Mouse (Mus musculus) hindbrain, postnatal 0 days (tissue): ENCODE measurements around the gene Cgnl1. TPM values are rescaled to one million over a fixed set of nuclear protein-coding genes. Genes with fewer than 3 reads are reported as not detected.

ENCODE experiments used
- ATAC-seq: fragments of 200-750 bp; cut with Nextera tagmentation; 2 replicates; pipeline ENCODE4 v1.8.0; 2017; ENCODE audit warnings: mild to moderate bottlenecking, moderate TSS enrichment, moderate library complexity
- DNase-seq: peaks from one replicate; pipeline ENCODE4 v3.0.0-alpha.2; 2015; ENCODE audit warnings: low spot score
- H3K27ac ChIP-seq: fragments of 300-500 bp; sonication (generic); 2 replicates; pipeline ENCODE4 v1.5.1; 2014; ENCODE audit warnings: mild to moderate bottlenecking
- H3K27me3 ChIP-seq: fragments of 300-500 bp; sonication (generic); 2 replicates; pipeline ENCODE4 v1.6.1; 2014; ENCODE audit warnings: low read length, mixed read lengths; ENCODE audit not compliant: insufficient read depth
- H3K36me3 ChIP-seq: fragments of 300-500 bp; sonication (generic); 2 replicates; pipeline ENCODE4 v1.6.1; 2014; ENCODE audit warnings: low read length, mixed read lengths; ENCODE audit not compliant: insufficient read depth
- H3K4me1 ChIP-seq: fragments of 300-500 bp; sonication (generic); 2 replicates; pipeline ENCODE4 v1.6.1; 2014; ENCODE audit warnings: antibody characterized with exemption, low read length, mixed read lengths; ENCODE audit not compliant: insufficient read depth
- H3K4me2 ChIP-seq: fragments of 300-500 bp; sonication (generic); 2 replicates; pipeline ENCODE4 v1.6.1; 2014; ENCODE audit warnings: low read depth, mild to moderate bottlenecking, low read length, moderate library complexity, mixed read lengths
- H3K4me3 ChIP-seq: fragments of 300-500 bp; sonication (generic); 2 replicates; pipeline ENCODE4 v1.5.1; 2014; ENCODE audit warnings: low read length
- H3K9ac ChIP-seq: fragments of 300-500 bp; sonication (generic); replicated peaks from 2 replicates; pipeline ENCODE4 v1.6.1; 2014; ENCODE audit warnings: mild to moderate bottlenecking, low read length, moderate library complexity, mixed read lengths
- H3K9me3 ChIP-seq: fragments of 300-500 bp; sonication (generic); 2 replicates; pipeline ENCODE4 v1.6.1; 2016; ENCODE audit warnings: low read length, mixed read lengths
- CTCF ChIP-seq: IDR thresholded peaks from 2 replicates; pipeline ENCODE4 v1.5.1; 2016; ENCODE audit warnings: antibody characterized with exemption, control low read depth, low read depth
- WGBS: fragments of 180-500 bp; shearing (Covaris S2); extraction: QIAGEN DNeasy Blood & Tissue Kit; methylation state at CpG from one replicate; pipeline ENCODE4 v1.1.7; 2014; 5-methylcytosine and 5-hydroxymethylcytosine counted together
- polyA plus RNA-seq: library from polyadenylated mRNA; unstranded; fragments of >200 nt; fragmentation: Nextera tagmentation; extraction: Ambion mirVana; gene quantifications from 2 replicates; pipeline ENCODE4 v1.2.1, GENCODE M21; 2015
- total RNA-seq: library from RNA; depleted of rRNA; stranded (reverse); fragments of >200 nt; gene quantifications from 2 replicates; pipeline ENCODE4 v1.2.3, GENCODE M21; 2014

Gene Cgnl1
- total and polyA plus RNA-seq, 2 experiments from 2014 or later: 7.2 to 7.6 TPM

DNA sequence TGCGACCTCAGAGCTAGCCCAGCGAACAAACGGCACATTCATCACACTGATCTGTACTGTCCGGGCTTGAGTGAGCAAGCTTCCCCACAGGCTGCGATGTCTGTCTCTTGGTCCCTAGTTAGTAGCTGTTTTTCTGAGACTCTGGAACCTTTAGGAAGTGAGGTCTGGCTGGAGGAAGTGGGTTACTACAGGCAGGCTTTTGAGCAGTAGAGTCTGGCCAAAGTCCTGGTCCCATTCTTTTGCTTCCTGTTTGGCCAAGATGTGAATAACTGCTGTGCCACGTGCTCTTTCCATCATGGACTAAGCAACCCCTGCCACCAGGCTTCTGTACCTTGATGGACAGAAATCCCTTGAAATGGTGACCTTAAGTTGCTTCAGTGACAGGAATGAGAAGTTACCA lies 174.5 kb downstream of the Cgnl1 start:
- DNase-seq (no peak), ATAC-seq (no peak)
- Histone ChIP-seq H3K36me3 (no peaks in the 10 kb centered on the region), H3K4me2 (no peak overlapping the region), H3K4me3 (no peak overlapping the region), H3K27ac (no peak overlapping the region), H3K9me3 (no peaks in the 10 kb centered on the region), H3K4me1 (no peaks in the 10 kb centered on the region; the same call in 1 of the 2 replicates), H3K27me3 (no peaks in the 10 kb centered on the region), H3K9ac (no peak overlapping the region)
- 77% methylated on average over 6 of the region's 6 CpGs for WGBS
- TF ChIP-seq CTCF: no peak

DNA sequence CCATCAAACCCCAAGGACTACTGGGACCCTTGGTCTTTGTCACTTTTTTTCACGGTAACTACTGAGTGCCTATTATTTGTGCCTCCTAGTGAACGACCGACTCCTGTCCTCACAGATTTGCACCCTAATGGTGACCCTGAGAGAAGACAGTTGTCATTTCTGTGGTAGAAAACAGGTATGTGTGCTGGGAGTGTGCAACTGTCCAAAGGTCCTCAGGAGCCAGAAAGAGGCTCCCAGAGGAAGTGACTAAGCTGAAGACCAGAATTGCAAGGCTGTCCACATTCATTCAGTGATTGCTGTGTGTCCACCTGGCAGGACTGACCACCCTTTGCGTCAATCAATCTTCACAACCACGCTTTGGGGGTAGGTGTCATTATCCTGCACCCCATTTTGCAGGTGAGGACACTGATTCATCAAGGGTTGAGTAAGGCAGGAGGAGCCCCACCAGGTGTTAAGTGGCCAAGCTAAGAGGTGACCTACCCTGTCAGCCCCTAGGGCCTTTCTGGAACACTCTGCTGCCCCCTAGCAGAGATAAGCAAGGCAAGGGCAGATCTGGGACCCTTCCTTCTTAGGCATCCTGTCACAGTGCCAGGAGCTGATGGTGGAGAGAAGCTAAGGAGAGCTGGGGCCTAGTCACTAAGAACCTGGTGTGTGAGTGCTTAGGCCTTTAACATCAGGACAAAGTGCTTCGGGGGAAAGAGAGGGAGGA lies 178.7 kb downstream of the Cgnl1 start:
- H3K4me1 ChIP-seq: no peaks in the 10 kb centered on the region; the same call in 1 of the 2 replicates
- peak overlapping the region; percentile 85 for H3K4me2 ChIP-seq
- H3K9ac ChIP-seq: peak overlapping the region; percentile 56; the same call in 1 of the 2 replicates
- no peaks in the 10 kb centered on the region for H3K27me3 ChIP-seq
- DNase-seq (no peak), ATAC-seq (no peak)
- 33% methylated on average over 6 of the region's 6 CpGs for WGBS
- no peaks in the 10 kb centered on the region for H3K36me3 ChIP-seq
- no peak overlapping the region for H3K27ac ChIP-seq
- peak overlapping the region; percentile 55 for H3K4me3 ChIP-seq
- peak; percentile 20; the same call in 1 of the 2 replicates for TF ChIP-seq CTCF
- H3K9me3 ChIP-seq: no peaks in the 10 kb centered on the region

GRCm38 (mm10) chr9:71591938-71592548 lies 179.4 kb downstream of the Cgnl1 start, which contains the start of gene Myzap:
Gene Myzap, minus strand, starts transcription at chr9:71592360.
- no peaks in the 10 kb centered on the region for H3K36me3 ChIP-seq
- peak; percentile 81 for ATAC-seq
- H3K4me2 ChIP-seq: peak within 1 kb of the TSS; percentile 85
- no peaks in the 10 kb centered on the region for H3K9me3 ChIP-seq
- peak within 1 kb of the TSS; percentile 55 for H3K4me3 ChIP-seq
- H3K4me1 ChIP-seq: no peaks in the 10 kb centered on the region; the same call in 1 of the 2 replicates
- peak; percentile 66 for DNase-seq
- TF ChIP-seq CTCF: no peak
- WGBS: 1% methylated on average over 29 of the region's 29 CpGs
- H3K27ac ChIP-seq: no peak within 1 kb of the TSS
- H3K27me3 ChIP-seq: no peaks in the 10 kb centered on the region
- H3K9ac ChIP-seq: peak within 1 kb of the TSS; percentile 56

DNA sequence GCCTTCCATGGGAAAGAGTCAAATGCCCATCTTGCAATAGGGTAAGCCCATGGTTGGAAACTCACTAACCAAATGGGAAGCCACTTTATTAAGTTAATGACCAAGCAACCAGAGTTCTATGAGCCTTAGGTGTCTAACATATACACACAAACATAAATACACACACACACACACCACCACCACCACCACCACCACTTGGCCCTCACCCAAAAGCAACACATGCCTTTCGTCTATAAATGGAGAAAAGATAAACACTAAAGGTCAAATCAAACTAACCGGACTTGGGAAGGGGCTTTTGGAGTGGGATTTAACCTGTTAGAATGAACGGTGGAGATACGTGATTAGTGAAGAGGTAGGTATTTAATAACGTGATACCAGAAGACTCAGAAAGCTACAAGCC lies 180.3 kb downstream of the Cgnl1 start:
- WGBS: 78% methylated on average over 5 of the region's 5 CpGs
- Histone ChIP-seq H3K4me1 (no peaks in the 10 kb centered on the region; the same call in 1 of the 2 replicates), H3K27ac (no peak overlapping the region), H3K9me3 (no peaks in the 10 kb centered on the region), H3K4me2 (no peak overlapping the region), H3K27me3 (no peaks in the 10 kb centered on the region), H3K36me3 (no peaks in the 10 kb centered on the region), H3K4me3 (no peak overlapping the region), H3K9ac (no peak overlapping the region)
- no peak for ATAC-seq
- TF ChIP-seq CTCF: no peak
- no peak for DNase-seq

- ATAC-seq: no peak
- no peak for DNase-seq
- Histone ChIP-seq H3K9ac (no peak overlapping the region), H3K9me3 (no peaks in the 10 kb centered on the region), H3K4me1 (no peaks in the 10 kb centered on the region; the same call in 1 of the 2 replicates), H3K4me2 (no peak overlapping the region), H3K4me3 (no peak overlapping the region), H3K36me3 (no peaks in the 10 kb centered on the region), H3K27ac (no peak overlapping the region), H3K27me3 (no peaks in the 10 kb centered on the region)
- TF ChIP-seq CTCF: no peak
- 67% methylated on average over 7 of the region's 7 CpGs for WGBS
Observed at GRCm38 (mm10) chr9:71589771-71590170, 181.6 kb downstream of the Cgnl1 start.

- no peak for ATAC-seq
- Histone ChIP-seq H3K4me2 (no peak overlapping the region), H3K27ac (no peak overlapping the region), H3K4me1 (no peaks in the 10 kb centered on the region; the same call in 1 of the 2 replicates), H3K9me3 (no peaks in the 10 kb centered on the region), H3K27me3 (no peaks in the 10 kb centered on the region), H3K4me3 (no peak overlapping the region), H3K9ac (no peak overlapping the region), H3K36me3 (no peaks in the 10 kb centered on the region)
- TF ChIP-seq CTCF: no peak
- DNase-seq: no peak
- WGBS: 71% methylated on average over 2 of the region's 2 CpGs
Observed at GRCm38 (mm10) chr9:71588930-71589592, 182.3 kb downstream of the Cgnl1 start.
